Mouse (Mus musculus) left cerebral cortex, adult 8-10 months (tissue): Measurements from ENCODE around the gene Nckap5. TPM values are rescaled to one million over a fixed set of nuclear protein-coding genes. Genes with fewer than 3 reads are reported as not detected.

Source experiments
- DNase-seq, 2 experiments: peaks; one replicate each; pipeline ENCODE4 v3.0.0; 2022; ENCODE audit warnings: low spot score in 2 of 2
- total RNA-seq, 4 experiments: library from RNA; stranded (reverse); gene quantifications; 2 replicates each; pipeline ENCODE4 v1.2.4; 2022

Gene Nckap5
- total RNA-seq, 4 experiments from 2014 or later = 4.1 to 7.0 (median 5.9) TPM

DNA sequence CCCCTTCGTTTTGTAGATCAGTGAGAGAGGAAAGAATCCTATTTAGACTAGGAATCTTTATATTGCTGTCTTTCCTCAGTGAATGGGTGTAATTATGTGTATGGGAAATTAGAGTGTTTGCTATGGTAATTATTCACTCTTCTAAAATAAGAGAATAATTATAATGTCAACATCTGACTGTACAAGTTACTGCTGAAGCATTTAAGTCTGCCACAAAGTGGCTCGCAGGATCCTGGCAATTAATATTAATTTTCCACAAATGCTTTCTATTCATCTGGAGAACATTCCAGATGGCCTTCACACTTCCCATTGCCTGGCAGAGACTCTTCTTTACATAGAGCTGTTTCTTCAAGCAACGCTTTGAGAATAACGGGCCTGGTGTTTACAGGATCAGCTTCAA lies 439.4 kb downstream of the Nckap5 start:
- no peak for DNase-seq

- DNase-seq = no peak
These were observed 453.1 kb downstream of the Nckap5 start for GRCm38 (mm10) chr1:126377339-126377980.

DNA sequence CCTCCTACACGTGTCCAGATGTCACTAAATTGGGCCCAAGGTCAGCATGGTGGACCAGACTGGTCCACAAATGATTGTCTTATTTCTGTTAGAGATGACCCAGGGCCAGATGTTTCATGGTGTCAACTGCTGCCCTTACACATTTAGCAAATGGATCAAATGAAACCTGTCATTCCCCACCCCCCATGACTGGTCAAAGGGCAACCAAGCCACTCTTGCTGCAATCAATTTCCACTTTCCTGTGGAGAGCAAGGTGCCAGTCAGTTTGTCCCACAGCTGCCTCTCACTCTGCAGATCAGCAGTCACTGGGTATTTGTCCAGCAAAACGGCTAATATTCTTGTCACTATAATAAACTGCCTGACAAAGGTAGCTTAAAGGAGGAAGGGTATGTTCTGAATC lies 463.9 kb downstream of the Nckap5 start:
- DNase-seq = no peak

DNA sequence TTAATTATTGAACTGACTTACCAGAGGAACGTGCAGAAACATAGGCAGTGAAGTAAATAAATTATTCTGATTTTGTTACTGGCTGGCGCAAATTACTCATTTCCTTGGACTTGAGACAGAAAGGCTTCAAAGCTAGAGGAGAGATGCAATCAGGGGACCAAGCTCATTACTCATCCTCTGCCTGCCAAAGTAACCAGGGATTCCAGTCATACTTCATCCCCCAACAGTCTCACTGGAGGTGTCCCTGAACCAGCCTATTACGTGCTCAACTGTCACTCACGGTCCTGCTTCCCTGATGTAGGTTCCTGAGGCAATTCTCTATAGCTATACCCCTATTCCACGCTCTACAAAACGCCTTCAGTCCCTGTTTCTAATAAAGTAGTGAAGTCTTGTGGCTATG lies 466.0 kb downstream of the Nckap5 start:
- DNase-seq = no peak

DNA sequence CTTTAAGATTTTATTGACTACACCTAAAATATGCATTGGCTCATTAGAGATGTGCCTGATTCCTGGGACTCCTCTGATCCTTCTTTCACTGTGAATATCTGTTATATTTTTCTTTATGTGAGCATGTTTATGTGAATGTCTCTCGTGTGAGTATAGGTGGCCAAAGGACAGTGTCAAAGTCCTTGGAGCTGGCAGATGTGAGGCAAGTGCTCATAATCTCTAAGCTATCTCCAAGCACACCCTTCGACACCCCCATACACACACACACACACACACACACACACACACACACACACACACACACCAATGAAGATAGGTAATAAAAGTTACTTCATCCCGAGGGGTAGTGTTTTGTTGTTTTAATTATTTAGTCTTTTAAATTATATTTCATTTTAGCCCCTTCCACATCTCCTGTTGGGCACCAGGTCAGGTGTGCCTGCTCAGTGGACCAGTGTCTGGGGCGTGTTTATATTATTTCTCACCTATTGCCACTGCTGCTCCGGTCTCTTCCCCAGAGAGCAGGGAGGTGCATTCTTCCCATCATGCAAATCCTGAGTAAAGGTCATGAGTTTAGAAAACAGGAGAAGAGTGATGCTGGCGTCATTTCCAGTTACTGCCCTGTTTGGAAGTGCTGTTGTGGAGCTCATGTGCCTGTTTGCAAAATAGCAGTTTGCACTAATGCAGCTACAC lies 469.9 kb downstream of the Nckap5 start:
- DNase-seq = no peak

- DNase-seq = no peak
These were observed 470.5 kb downstream of the Nckap5 start for GRCm38 (mm10) chr1:126360111-126360510.

DNA sequence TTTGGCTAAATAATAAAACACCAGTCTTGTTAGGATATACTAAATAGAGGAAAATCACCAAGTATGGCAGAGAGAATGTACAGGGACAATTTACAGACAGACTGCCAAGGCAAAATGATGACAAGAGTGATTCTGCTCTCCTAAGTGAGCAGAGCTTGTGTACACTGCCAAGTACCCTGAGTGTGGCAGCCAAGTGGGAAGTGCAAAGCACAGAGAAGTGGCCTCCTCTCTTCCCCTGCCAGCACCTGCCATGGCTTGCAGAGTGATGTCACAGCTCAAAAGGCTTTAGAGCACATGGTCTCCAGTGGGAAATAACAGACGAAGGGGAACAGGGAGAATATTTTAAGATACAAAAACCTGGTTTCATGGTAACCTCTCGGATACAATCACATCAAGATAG lies 488.8 kb downstream of the Nckap5 start:
- no peak for DNase-seq

DNA sequence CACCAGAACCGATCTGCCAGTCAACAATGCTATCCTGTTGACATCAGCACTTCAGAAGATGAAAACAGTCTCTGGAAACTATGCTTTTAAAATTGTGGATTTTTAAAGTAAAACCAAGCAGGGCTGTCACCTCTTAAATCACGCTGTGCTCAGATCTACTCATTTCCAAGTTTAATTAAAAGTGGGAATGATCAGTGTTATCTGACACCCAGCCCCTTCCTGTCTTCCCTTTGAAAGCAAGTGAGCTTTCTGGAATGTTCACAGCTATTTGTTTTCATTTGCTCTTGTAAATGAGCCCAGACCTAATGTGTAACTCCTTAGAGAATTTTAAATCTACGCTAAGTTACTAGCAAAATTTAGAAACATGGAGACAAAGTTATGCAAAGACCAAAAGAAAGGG lies 491.3 kb downstream of the Nckap5 start:
- no peak for DNase-seq

DNA sequence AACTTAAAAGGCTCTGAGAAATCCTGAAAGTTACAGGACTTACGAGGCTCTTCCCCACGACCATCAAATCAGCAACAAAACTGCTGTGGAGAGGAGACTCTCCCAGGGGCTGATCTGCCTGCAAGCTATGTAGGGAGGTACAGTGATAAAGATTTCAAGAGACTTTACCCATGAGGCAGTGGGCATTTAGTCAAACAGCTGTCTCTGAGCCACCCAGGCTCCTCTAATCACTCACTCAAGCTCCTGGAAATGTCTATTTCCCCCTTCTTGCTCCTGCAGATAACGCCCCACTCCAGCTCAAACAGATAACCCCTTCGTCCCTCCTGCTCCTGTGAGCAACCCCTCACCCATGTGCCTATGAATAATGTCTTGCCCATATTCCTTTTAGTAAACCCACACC lies 496.4 kb downstream of the Nckap5 start:
- DNase-seq = no peak

GRCm38 (mm10) chr1:126332026-126332425 lies 498.6 kb downstream of the Nckap5 start:
- DNase-seq = peak in 1 of 2 experiments; percentile 74

DNA sequence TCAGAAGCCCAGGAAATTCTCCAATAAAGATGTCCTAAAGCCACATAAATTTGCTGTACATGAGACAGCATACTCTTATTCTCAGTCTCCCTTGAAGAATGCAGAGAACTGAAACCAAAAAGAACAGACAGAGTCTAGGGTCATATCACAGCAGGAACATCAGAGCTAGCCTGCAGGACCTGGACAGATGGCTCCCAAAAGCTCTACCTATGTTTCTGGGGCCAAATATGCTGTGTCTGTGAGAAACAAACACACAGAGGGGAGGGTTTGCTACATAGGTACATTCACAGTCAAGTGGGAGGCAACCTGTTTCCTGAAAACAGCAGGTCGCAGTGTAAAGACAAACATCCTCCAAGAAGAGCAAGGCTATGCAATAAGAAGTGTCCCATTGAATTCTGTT lies 509.9 kb downstream of the Nckap5 start:
- DNase-seq = no peak

- no peak for DNase-seq
These were observed 512.6 kb downstream of the Nckap5 start for GRCm38 (mm10) chr1:126317874-126318607.

DNA sequence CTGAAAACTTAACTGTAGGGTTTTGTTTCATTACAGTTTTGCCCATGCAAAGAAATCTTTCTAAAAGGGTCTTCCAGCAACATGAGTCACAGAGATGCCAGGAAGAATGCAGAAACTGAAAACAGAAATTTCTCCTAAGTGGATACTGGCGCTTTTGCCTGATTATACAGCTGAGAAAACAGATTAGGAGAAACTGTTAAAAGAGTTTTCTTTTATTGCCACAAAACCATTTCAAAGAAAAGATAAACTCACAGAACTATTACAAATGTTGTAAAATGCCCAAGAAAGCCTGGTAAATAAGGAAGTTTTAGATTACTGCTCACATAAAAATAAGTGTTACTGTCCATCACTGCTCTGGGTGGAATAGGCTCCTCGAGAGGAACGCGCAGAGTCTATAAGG lies 513.3 kb downstream of the Nckap5 start:
- no peak for DNase-seq

DNA sequence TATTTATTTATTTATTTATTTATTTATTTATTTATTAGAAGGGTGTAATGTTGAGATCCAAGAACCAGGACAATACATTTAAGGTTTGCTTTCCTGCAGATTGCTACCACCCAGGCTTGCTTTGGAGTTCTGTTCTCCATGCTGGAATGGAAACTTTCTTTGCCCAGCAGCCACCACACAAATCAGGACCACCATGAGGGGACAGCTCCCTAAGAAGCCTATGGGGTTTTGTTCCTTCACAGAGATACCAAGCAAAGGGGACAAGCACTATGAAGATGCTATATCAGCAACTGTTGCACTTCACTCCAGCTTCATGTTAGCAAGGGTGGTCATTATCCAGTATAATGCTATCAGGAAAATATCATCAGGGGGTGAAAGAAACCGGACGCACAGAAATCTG lies 513.7 kb downstream of the Nckap5 start:
- DNase-seq = no peak

DNA sequence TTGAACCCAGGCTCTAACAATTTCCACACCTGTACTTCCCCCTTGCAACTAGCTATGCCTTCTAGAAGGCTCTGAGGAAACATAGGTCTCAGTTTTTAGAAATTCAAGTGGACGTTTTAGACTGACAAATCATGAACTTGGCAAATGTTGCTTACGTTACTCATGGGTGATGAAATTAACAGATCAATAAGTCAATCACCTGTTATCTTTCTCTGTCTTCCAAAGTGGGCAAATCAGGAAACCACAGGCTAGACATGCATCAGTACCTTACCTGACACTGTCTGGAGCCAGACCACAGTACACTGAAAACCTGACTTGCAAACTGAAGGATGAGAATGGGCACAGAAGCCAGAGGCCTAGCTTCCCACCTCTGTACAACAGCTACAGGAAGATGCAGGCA lies 529.5 kb downstream of the Nckap5 start:
- DNase-seq = no peak

GRCm38 (mm10) chr1:126264931-126265330 lies 565.7 kb downstream of the Nckap5 start:
- peak in 1 of 2 experiments; percentile 48 for DNase-seq

GRCm38 (mm10) chr1:126254364-126254763 lies 576.2 kb downstream of the Nckap5 start:
- no peak for DNase-seq

DNA sequence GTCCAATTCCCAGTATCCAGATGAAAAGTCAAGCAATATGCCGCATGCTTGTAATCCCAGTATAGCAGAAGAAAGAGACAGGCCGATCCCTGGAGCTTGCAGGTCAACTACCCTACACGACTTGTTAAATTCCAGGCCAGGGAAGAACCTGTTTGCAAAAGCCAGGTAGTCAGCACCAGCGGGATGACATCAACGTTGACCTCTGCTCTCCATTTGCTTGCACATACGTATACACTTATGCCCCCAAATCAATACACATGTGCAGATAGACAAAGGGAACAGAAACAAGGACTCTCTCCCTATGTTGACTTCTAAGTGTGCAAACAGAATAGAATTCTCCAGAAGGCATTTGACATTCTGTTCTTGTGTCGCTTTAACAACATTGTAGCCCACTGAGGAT lies 576.7 kb downstream of the Nckap5 start:
- DNase-seq = no peak

DNA sequence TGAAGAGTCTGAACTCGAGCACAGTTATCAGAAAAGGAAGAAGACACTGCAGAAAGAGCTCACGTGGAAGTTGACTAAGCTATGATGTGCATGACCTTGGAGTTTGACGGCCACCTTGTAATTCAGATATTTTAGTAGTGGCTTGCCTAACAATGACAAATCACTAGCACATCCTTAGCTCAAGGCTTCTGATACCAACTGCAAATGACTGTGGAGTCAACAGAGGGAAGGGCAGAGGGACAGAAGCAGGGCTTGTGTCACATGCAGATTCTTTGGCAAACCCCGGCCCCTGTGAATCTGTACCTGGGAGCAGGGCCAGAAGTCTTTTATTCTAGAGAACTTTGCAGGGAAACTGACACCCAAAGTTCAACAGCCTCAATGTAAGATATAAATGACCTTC lies 597.4 kb downstream of the Nckap5 start:
- DNase-seq = no peak

DNA sequence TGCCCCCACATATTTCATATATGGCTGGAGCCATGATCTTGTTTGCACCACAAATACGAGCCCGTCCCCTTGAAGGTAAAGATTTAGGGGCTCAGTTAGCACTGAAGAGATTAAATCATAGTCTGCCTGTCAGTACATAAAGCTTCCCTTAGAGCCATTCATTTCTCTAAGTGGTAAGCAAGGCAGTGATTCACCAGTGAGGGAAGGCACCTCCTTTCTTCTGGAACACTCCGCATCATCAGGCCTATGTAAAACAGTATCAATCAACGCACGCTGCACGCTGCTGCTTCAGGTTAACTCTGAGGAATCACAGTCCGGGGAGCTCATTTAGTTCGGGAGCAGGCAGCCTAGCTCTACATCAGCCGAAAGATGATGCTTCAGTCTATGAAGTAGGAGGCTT lies 599.4 kb downstream of the Nckap5 start:
- DNase-seq = no peak

DNA sequence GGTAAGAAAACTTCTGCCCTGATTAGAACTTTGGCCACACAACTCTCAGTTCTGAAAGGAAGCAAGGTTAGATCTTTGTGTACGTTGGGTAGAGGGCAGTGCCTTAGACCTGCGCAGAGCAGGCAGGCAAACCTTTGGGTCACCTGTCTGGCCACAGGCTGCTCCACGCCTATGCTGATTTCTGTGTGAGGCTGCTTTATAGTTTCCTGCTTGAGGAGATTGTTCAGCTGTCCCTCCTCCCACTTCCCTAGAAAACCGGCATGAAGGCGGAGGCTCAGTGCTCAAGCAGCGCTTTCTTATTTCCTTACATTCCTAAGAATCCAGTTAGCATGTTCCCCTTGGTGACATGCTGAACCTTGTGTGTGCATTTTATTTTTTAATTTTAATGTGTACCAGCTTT lies 620.4 kb downstream of the Nckap5 start:
- no peak for DNase-seq

DNA sequence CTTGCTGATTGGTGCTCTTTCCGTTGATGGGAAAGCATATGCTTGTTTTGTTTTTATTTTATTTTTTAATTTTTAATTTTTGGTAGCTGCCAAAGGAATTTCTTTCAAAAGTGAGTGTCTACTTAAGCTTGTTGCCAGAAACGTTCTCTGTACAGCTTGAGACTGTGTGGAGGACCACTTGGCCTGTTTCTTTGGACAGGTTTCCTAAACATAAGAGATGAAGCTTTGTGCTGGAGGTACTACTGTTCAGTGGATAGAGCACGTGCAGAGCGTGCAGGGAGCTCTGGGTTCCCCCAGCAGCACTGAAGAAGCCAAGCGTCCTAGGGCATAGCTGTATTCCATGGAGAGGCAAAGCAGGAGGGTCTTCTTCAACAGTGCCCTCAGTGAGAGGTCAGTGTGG lies 620.9 kb downstream of the Nckap5 start:
- no peak for DNase-seq

- DNase-seq = peak in 1 of 2 experiments; percentile 17
These were observed 621.5 kb downstream of the Nckap5 start for GRCm38 (mm10) chr1:126209131-126209530.
